Mouse (Mus musculus): ENCODE results near the gene Spata32. TPM values are rescaled to one million over a fixed set of nuclear protein-coding genes. Genes with fewer than 3 reads are reported as not detected.

Gene Spata32
- total and polyA plus RNA-seq, 3 experiments: not detected

GRCm38 (mm10) chr11:103232966-103233365, 14.7 kb upstream of the Spata32 start (continued):
- peak; percentile 57; the same call in 1 of the 2 replicates for TF ChIP-seq NELFE (IDR thresholded peaks at IDR 0.05; ENCODE audit: low read depth, low read length)

DNA sequence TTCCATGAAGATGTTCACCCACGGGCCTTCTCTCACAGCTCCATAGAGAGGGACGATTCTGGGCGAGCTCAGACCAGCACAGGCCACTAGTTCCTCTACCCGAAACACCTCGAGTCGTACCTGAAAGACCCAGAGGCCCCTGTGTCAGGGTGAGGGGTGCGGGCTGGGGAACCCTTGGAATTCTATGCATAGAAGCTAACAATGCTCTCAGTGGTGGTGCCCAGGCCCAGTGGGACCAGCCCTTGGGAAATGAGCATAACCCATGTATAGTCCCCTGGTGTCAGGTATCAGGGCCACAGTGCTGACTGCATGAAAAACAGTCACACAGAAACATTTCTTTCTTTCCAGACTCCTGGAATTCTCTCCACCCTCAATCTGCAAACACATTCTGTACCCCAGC, 13.1 kb upstream of the Spata32 start:
- Histone ChIP-seq H3K27me3 (replicated peaks) (no peaks in the 10 kb centered on the region), H3K4me3 (replicated peaks in 1 of 3; ENCODE audit: low read depth in 2 of 3, low read length in 2 of 3, poor library complexity in 1 of 3) (no peak overlapping the region), H3K4me2 (ENCODE audit: insufficient read depth, low read depth, poor library complexity, severe bottlenecking) (no peak overlapping the region), H3K4me1 (ENCODE audit: control insufficient read depth in 1 of 2, insufficient read depth in 2 of 2) (peaks cover 11 to 53% of the 10 kb centered on the region in 2 experiments), H3K9ac (ENCODE audit: insufficient read depth, low read depth) (no peak overlapping the region), H3K27ac (ENCODE audit: insufficient read depth, low read depth) (no peak overlapping the region), H3K36me3 (replicated peaks in 1 of 2; ENCODE audit: control insufficient read depth in 1 of 2, insufficient read depth in 1 of 2, low read length in 1 of 2) (peaks cover 48 to 88% of the 10 kb centered on the region in 2 experiments), H3K9me3 (replicated peaks; ENCODE audit: low read length) (peaks cover 12% of the 10 kb centered on the region), H3K79me2 (replicated peaks; ENCODE audit: control insufficient read depth, extremely low read depth, insufficient read depth, poor library complexity, severe bottlenecking) (no peaks in the 10 kb centered on the region)
- in situ Hi-C loops (cut with MboI; ENCODE audit: low pct_ligation_motif_present, low pct_unique_long_range_greater_than_20kb, low sequenced_read_pairs): no loop called here
- TF ChIP-seq ELF1 (IDR thresholded peaks at IDR 0.05; ENCODE audit: low read depth, low read length): no peak
- dilution Hi-C loops (cut with MboI; ENCODE audit: extremely low pct_ligation_motif_present, extremely low pct_unique_long_range_greater_than_20kb, low sequenced_read_pairs): no loop called here
- no peak for DNase-seq (ENCODE audit: extremely low read depth)

DNA sequence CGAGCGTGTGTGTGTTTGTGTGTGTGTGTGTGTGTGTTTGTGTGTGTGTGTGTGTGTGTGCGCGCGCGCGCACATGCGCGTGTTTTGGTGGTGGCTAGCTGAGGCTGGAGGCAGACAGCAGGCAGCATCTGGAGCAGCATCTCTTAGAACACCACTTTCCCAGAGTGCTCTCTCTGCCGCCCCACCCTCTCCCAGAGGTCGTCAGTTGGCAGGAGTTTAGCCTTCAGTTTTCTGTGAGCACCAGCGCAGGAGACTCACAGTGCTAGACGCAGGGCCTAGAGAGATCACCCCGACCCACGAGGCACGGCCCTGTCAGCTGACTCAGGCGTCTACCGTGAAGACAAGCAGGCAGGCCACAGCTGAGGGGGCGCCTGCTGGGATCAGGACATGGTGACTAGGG, 12.4 kb upstream of the Spata32 start:
- no peaks in the 10 kb centered on the region for H3K27me3 ChIP-seq (replicated peaks)
- no peak overlapping the region for H3K4me3 ChIP-seq (replicated peaks in 1 of 3; ENCODE audit: low read depth in 2 of 3, low read length in 2 of 3, poor library complexity in 1 of 3)
- H3K4me1 ChIP-seq (ENCODE audit: control insufficient read depth in 1 of 2, insufficient read depth in 2 of 2): peaks cover 10 to 47% of the 10 kb centered on the region in 2 experiments
- peaks cover 50 to 88% of the 10 kb centered on the region in 2 experiments for H3K36me3 ChIP-seq (replicated peaks in 1 of 2; ENCODE audit: control insufficient read depth in 1 of 2, insufficient read depth in 1 of 2, low read length in 1 of 2)
- dilution Hi-C loops (cut with MboI; ENCODE audit: extremely low pct_ligation_motif_present, extremely low pct_unique_long_range_greater_than_20kb, low sequenced_read_pairs) (no loop called here), in situ Hi-C loops (cut with MboI; ENCODE audit: low pct_ligation_motif_present, low pct_unique_long_range_greater_than_20kb, low sequenced_read_pairs) (no loop called here)
- TF ChIP-seq USF1 (IDR thresholded peaks at IDR 0.05; ENCODE audit: low read depth, low read length) (no peak), CHD1 (IDR thresholded peaks at IDR 0.05; ENCODE audit: low read depth, low read length) (no peak), IRF4 (IDR thresholded peaks at IDR 0.05; ENCODE audit: low read depth, low read length) (no peak), SMC3 (IDR thresholded peaks at IDR 0.05; ENCODE audit: low read depth, low read length) (no peak), EP300 (IDR thresholded peaks at IDR 0.05; ENCODE audit: low read length) (no peak), TBP (conservative IDR thresholded peaks at IDR 0.05; ENCODE audit: low read depth, low read length) (no peak), MYC (IDR thresholded peaks at IDR 0.05; ENCODE audit: low read depth, low read length) (no peak), GABPA (IDR thresholded peaks at IDR 0.05; ENCODE audit: insufficient replicate concordance, low read depth, low read length) (no peak), ZMIZ1 (IDR thresholded peaks at IDR 0.05; ENCODE audit: low read depth, low read length) (no peak), POLR2A (IDR thresholded peaks at IDR 0.05; ENCODE audit: low read depth, low read length) (no peak), MEF2A (IDR thresholded peaks at IDR 0.05; ENCODE audit: borderline replicate concordance, low read depth, low read length) (no peak), E2F4 (IDR thresholded peaks at IDR 0.05; ENCODE audit: insufficient replicate concordance, low read depth, low read length) (no peak), CHD2 (IDR thresholded peaks at IDR 0.05; ENCODE audit: low read length) (no peak), RCOR1 (conservative IDR thresholded peaks at IDR 0.05; ENCODE audit: low read depth, low read length) (no peak), JUND (conservative IDR thresholded peaks at IDR 0.05; ENCODE audit: low read depth, low read length) (no peak), KAT2A (IDR thresholded peaks at IDR 0.05; ENCODE audit: insufficient replicate concordance, low read length) (no peak)
- H3K4me2 ChIP-seq (ENCODE audit: insufficient read depth, low read depth, poor library complexity, severe bottlenecking): no peak overlapping the region
- DNase-seq (ENCODE audit: extremely low read depth): no peak
- H3K79me2 ChIP-seq (replicated peaks; ENCODE audit: control insufficient read depth, extremely low read depth, insufficient read depth, poor library complexity, severe bottlenecking): no peaks in the 10 kb centered on the region
- H3K9ac ChIP-seq (ENCODE audit: insufficient read depth, low read depth): no peak overlapping the region
- 0 out of 2 replicates have a peak overlapping the region, but pooled peaks have one; percentile 33 for H3K27ac ChIP-seq (ENCODE audit: insufficient read depth, low read depth)
- H3K9me3 ChIP-seq (replicated peaks; ENCODE audit: low read length): peaks cover 12% of the 10 kb centered on the region

Data from CH12.LX (cell line).